Mouse (Mus musculus) thymus, adult 2 months (tissue): ENCODE measurements at regions not wholly inside any gene's neighbourhood (a gene's known extent, or its start where the extent isn't known, plus 50 kb on each side); places are given as distances from the start of the nearest gene placed in this dataset.

Experiments
- CTCF ChIP-seq: fragments of 200-500 bp; IDR thresholded peaks from 2 replicates; pipeline ENCODE4 v1.5.1; 2012; ENCODE audit warnings: mild to moderate bottlenecking, control low read depth, low read length, moderate library complexity, borderline replicate concordance; ENCODE audit not compliant: control insufficient read depth, poor library complexity, insufficient read depth; ENCODE audit errors: extremely low read depth
- POLR2A ChIP-seq: fragments of 200-500 bp; IDR thresholded peaks from 2 replicates; pipeline ENCODE4 v1.6.1; 2012; ENCODE audit warnings: mild to moderate bottlenecking, low read length, control low read depth, moderate library complexity; ENCODE audit not compliant: control insufficient read depth, poor library complexity, insufficient read depth; ENCODE audit errors: extremely low read depth

DNA sequence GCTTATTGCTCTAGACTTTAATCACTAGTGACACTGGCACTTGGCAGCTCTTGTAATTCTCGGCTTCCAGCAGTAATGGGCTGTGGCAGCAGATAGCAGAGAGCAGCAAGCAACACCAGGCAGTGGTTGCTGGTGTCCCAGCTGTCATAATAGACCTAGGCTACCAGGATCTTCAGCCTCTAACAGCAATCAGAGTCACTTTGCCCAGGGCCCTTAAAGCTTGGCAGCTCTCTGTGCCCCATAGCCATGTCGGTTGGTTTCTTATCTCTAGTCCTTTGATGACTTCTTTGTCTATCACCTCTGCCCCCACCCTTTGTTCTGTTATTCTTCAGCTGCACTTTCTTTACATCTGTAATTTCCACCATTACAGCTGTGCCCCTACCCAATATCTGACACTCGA, 735.9 kb downstream of the Gm826 start:
- TF ChIP-seq CTCF: no peak
- no peak for TF ChIP-seq POLR2A
